Mouse (Mus musculus): ENCODE measurements around the gene Adcy4. TPM values are rescaled to one million over a fixed set of nuclear protein-coding genes. Genes with fewer than 3 reads are reported as not detected.

Adcy4 gene
- polyA plus RNA-seq, 1 experiment, result 11.2 TPM

DNA sequence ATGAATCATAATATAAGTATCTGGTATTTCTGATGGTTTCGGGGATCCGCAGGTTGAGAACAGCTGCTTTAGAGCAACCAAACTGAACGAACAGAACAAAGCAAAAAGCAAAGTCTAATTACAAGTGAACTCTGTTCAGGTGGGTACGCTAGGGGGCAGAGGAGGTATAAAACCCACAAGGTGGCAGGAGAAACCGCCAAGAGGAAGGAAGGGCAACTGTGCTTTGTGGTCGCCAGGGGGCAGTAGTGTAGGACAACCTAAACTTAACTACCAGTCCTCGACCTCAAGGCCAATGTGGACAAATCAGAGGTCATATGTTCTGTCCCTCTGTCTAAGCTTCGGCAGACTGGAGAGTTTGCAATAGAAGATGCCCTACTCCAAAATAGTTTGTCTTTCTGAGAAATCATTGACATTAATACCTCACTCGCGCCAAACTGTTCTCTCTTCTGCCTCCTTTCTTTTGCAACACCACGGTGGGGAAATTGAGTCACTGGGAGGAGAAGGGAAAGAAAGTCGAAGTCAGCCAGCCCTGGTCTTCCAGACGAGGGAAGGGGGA, 38.6 kb upstream of the Adcy4 start:
- Histone ChIP-seq H3K36me3 (ENCODE audit: control insufficient read depth, insufficient read depth, low read length) (no peaks in the 10 kb centered on the region), H3K4me3 (ENCODE audit: control insufficient read depth, insufficient read depth, low read length) (no peak overlapping the region), H3K27me3 (ENCODE audit: control insufficient read depth, insufficient read depth, low read length) (peaks cover 27% of the 10 kb centered on the region), H3K27ac (ENCODE audit: control insufficient read depth, insufficient read depth, low read length) (no peak overlapping the region), H3K4me1 (replicated peaks; ENCODE audit: control insufficient read depth, insufficient read depth, low read length) (no peaks in the 10 kb centered on the region)
- peak; percentile 73 for DNase-seq
- TF ChIP-seq POLR2A (IDR thresholded peaks at IDR 0.05; ENCODE audit: control insufficient read depth, extremely low read depth, insufficient read depth, low read length, poor library complexity) (no peak), CTCF (IDR thresholded peaks at IDR 0.05; ENCODE audit: borderline replicate concordance, control insufficient read depth, extremely low read depth, insufficient read depth, low read length, poor library complexity) (peak; percentile 64; the same call in 1 of the 2 replicates)
- 4% methylated on average over 13 of the region's 13 CpGs for WGBS

DNA sequence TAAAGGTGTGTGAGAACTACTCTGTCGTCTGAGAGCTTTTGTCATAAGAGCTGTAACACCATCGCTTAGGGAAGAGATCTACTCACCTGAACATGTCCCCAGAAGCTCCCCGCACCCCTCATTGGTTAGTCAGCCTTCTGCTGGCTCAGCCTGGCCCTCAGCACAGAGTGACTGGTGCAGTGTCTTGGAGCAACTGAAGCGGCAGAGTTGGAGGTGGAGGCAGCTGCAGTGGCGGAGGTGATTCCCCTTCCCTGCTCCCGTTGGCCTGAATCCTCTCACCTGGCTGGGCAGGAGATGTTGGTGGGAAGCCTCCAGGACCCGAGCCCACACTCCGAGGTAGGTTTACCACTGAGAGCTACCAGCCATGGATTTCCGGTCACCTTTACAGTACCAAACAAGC, 36.7 kb upstream of the Adcy4 start:
- 95% methylated on average over 9 of the region's 9 CpGs for WGBS
- H3K36me3 ChIP-seq (ENCODE audit: control insufficient read depth, insufficient read depth, low read length), result no peaks in the 10 kb centered on the region
- no peak overlapping the region for H3K4me3 ChIP-seq (ENCODE audit: control insufficient read depth, insufficient read depth, low read length)
- peaks cover 22% of the 10 kb centered on the region for H3K27me3 ChIP-seq (ENCODE audit: control insufficient read depth, insufficient read depth, low read length)
- no peaks in the 10 kb centered on the region for H3K4me1 ChIP-seq (replicated peaks; ENCODE audit: control insufficient read depth, insufficient read depth, low read length)
- no peak for TF ChIP-seq POLR2A (IDR thresholded peaks at IDR 0.05; ENCODE audit: control insufficient read depth, extremely low read depth, insufficient read depth, low read length, poor library complexity)
- no peak for TF ChIP-seq CTCF (IDR thresholded peaks at IDR 0.05; ENCODE audit: borderline replicate concordance, control insufficient read depth, extremely low read depth, insufficient read depth, low read length, poor library complexity)
- H3K27ac ChIP-seq (ENCODE audit: control insufficient read depth, insufficient read depth, low read length), result no peak overlapping the region
- DNase-seq, result no peak

GRCm38 (mm10) chr14:55819845-55820405, 36.0 kb upstream of the Adcy4 start:
- TF ChIP-seq CTCF (IDR thresholded peaks at IDR 0.05; ENCODE audit: borderline replicate concordance, control insufficient read depth, extremely low read depth, insufficient read depth, low read length, poor library complexity) (no peak), POLR2A (IDR thresholded peaks at IDR 0.05; ENCODE audit: control insufficient read depth, extremely low read depth, insufficient read depth, low read length, poor library complexity) (no peak)
- DNase-seq, result no peak
- H3K4me1 ChIP-seq (replicated peaks; ENCODE audit: control insufficient read depth, insufficient read depth, low read length), result no peaks in the 10 kb centered on the region
- no peak overlapping the region for H3K27ac ChIP-seq (ENCODE audit: control insufficient read depth, insufficient read depth, low read length)
- H3K4me3 ChIP-seq (ENCODE audit: control insufficient read depth, insufficient read depth, low read length), result no peak overlapping the region
- H3K27me3 ChIP-seq (ENCODE audit: control insufficient read depth, insufficient read depth, low read length), result peaks cover 17% of the 10 kb centered on the region
- H3K36me3 ChIP-seq (ENCODE audit: control insufficient read depth, insufficient read depth, low read length), result no peaks in the 10 kb centered on the region
- WGBS, result 90% methylated on average over 7 of the region's 7 CpGs

GRCm38 (mm10) chr14:55815310-55815751, 31.4 kb upstream of the Adcy4 start:
- Histone ChIP-seq H3K27me3 (ENCODE audit: control insufficient read depth, insufficient read depth, low read length) (no peaks in the 10 kb centered on the region; the same call in 1 of the 2 replicates), H3K4me3 (ENCODE audit: control insufficient read depth, insufficient read depth, low read length) (no peak overlapping the region), H3K27ac (ENCODE audit: control insufficient read depth, insufficient read depth, low read length) (no peak overlapping the region), H3K36me3 (ENCODE audit: control insufficient read depth, insufficient read depth, low read length) (no peaks in the 10 kb centered on the region), H3K4me1 (replicated peaks; ENCODE audit: control insufficient read depth, insufficient read depth, low read length) (no peaks in the 10 kb centered on the region)
- DNase-seq, result no peak
- 33% methylated on average over 17 of the region's 17 CpGs for WGBS
- no peak for TF ChIP-seq CTCF (IDR thresholded peaks at IDR 0.05; ENCODE audit: borderline replicate concordance, control insufficient read depth, extremely low read depth, insufficient read depth, low read length, poor library complexity)
- TF ChIP-seq POLR2A (IDR thresholded peaks at IDR 0.05; ENCODE audit: control insufficient read depth, extremely low read depth, insufficient read depth, low read length, poor library complexity), result no peak

DNA sequence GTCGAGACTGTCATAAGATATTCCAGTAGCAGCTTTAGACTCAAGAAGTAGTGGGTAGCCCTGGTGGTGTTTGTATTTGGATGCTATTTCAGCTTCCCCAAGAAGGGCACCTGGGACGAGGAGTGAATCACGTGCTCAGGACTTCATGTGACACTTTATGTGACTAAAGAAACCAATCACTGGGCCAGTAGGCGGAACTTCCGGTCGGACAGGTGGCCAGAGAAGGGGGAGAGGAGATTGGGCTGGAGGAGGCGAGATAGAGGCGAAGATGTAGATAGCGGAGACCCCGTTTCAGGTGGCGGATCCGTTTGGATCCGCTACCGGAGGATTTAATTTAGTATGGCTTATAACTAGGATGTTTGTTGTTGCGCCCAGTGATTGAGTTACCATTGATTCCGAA, 31.0 kb upstream of the Adcy4 start:
- no peak overlapping the region for H3K27ac ChIP-seq (ENCODE audit: control insufficient read depth, insufficient read depth, low read length)
- peak; percentile 29 for DNase-seq

GRCm38 (mm10) chr14:55795380-55796163, 11.7 kb upstream of the Adcy4 start:
- no peaks in the 10 kb centered on the region for H3K36me3 ChIP-seq (ENCODE audit: control insufficient read depth, insufficient read depth, low read length)
- no peak for DNase-seq
- WGBS, result 75% methylated on average over 15 of the region's 15 CpGs
- no peaks in the 10 kb centered on the region for H3K27me3 ChIP-seq (ENCODE audit: control insufficient read depth, insufficient read depth, low read length)
- no peak overlapping the region for H3K4me3 ChIP-seq (ENCODE audit: control insufficient read depth, insufficient read depth, low read length)
- TF ChIP-seq CTCF (IDR thresholded peaks at IDR 0.05; ENCODE audit: borderline replicate concordance, control insufficient read depth, extremely low read depth, insufficient read depth, low read length, poor library complexity) (no peak), POLR2A (IDR thresholded peaks at IDR 0.05; ENCODE audit: control insufficient read depth, extremely low read depth, insufficient read depth, low read length, poor library complexity) (no peak)
- H3K4me1 ChIP-seq (replicated peaks; ENCODE audit: control insufficient read depth, insufficient read depth, low read length), result no peaks in the 10 kb centered on the region
- H3K27ac ChIP-seq (ENCODE audit: control insufficient read depth, insufficient read depth, low read length), result no peak overlapping the region

More for the DNA sequence above, 31.0 kb upstream of the Adcy4 start:
- Histone ChIP-seq H3K27me3 (ENCODE audit: control insufficient read depth, insufficient read depth, low read length) (no peaks in the 10 kb centered on the region; the same call in 1 of the 2 replicates), H3K36me3 (ENCODE audit: control insufficient read depth, insufficient read depth, low read length) (no peaks in the 10 kb centered on the region), H3K4me3 (ENCODE audit: control insufficient read depth, insufficient read depth, low read length) (no peak overlapping the region), H3K4me1 (replicated peaks; ENCODE audit: control insufficient read depth, insufficient read depth, low read length) (no peaks in the 10 kb centered on the region)
- TF ChIP-seq POLR2A (IDR thresholded peaks at IDR 0.05; ENCODE audit: control insufficient read depth, extremely low read depth, insufficient read depth, low read length, poor library complexity) (no peak), CTCF (IDR thresholded peaks at IDR 0.05; ENCODE audit: borderline replicate concordance, control insufficient read depth, extremely low read depth, insufficient read depth, low read length, poor library complexity) (no peak)
- 24% methylated on average over 16 of the region's 16 CpGs for WGBS

All from thymus, adult 2 months (tissue).